Mouse (Mus musculus) kidney, embryonic 16.5 days (tissue): ENCODE measurements at regions not wholly inside any gene's neighbourhood (a gene's known extent, or its start where the extent isn't known, plus 50 kb on each side); places are given as distances from the start of the nearest gene placed in this dataset.

Experiments used
- ATAC-seq: fragments of 200-750 bp; cut with Nextera tagmentation; 2 replicates; pipeline ENCODE4 v1.8.0; 2017; ENCODE audit warnings: moderate TSS enrichment; ENCODE audit not compliant: low FRiP score, low TSS enrichment
- H3K27ac ChIP-seq: fragments of 300-500 bp; sonication (generic); 2 replicates; pipeline ENCODE4 v1.5.1; 2014; ENCODE audit warnings: low read length
- H3K27me3 ChIP-seq: fragments of 300-500 bp; sonication (generic); 2 replicates; pipeline ENCODE4 v1.6.1; 2014; ENCODE audit warnings: low read length, control low read depth, mixed read lengths; ENCODE audit not compliant: insufficient read depth
- H3K36me3 ChIP-seq: fragments of 300-500 bp; sonication (generic); 2 replicates; pipeline ENCODE4 v1.6.1; 2014; ENCODE audit warnings: low read length, control low read depth, mixed read lengths; ENCODE audit not compliant: insufficient read depth
- H3K4me1 ChIP-seq: fragments of 300-500 bp; sonication (generic); 2 replicates; pipeline ENCODE4 v1.6.1; 2014; ENCODE audit warnings: low read length, control low read depth, mixed read lengths; ENCODE audit not compliant: insufficient read depth
- H3K4me2 ChIP-seq: fragments of 300-500 bp; sonication (generic); replicated peaks from 2 replicates; pipeline ENCODE4 v1.6.1; 2014; ENCODE audit warnings: low read depth, low read length
- H3K4me3 ChIP-seq: fragments of 300-500 bp; sonication (generic); 2 replicates; pipeline ENCODE4 v1.5.1; 2014; ENCODE audit warnings: mild to moderate bottlenecking, low read length
- H3K9ac ChIP-seq: fragments of 300-500 bp; sonication (generic); replicated peaks from 2 replicates; pipeline ENCODE4 v1.6.1; 2014; ENCODE audit warnings: low read length
- H3K9me3 ChIP-seq: fragments of 300-500 bp; sonication (generic); 2 replicates; pipeline ENCODE4 v1.6.1; 2016; ENCODE audit warnings: low read length, control low read depth
- WGBS: fragments of 180-500 bp; shearing (Covaris S2); extraction: QIAGEN DNeasy Blood & Tissue Kit; methylation state at CpG from one replicate; pipeline ENCODE4 v1.1.7; 2014; 5-methylcytosine and 5-hydroxymethylcytosine counted together

DNA sequence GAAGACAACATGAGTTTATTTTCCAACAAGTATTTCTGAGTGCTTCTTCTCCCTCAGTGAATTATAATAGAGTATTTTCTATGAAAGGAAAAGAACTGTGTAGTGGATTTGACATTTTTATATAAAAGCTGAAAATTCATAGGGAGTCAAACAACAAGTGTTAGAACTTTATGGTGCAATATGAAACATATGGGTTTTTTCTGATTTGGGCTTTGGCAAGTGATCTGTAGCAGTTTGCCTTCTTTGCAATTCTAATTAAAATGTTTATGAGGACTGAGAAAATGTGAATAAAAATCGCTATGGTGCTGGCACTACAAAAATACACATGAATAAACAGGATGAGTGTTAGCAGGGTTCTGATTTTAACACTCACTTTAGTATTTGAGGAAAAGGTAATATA lies 341.0 kb downstream of the Gabrg1 start:
- WGBS, result 70% methylated on average over 1 of the region's 1 CpGs
- Histone ChIP-seq H3K27me3 (no peaks in the 10 kb centered on the region), H3K36me3 (no peaks in the 10 kb centered on the region), H3K4me1 (no peaks in the 10 kb centered on the region), H3K9ac (no peak overlapping the region), H3K27ac (no peak overlapping the region), H3K9me3 (no peaks in the 10 kb centered on the region), H3K4me3 (no peak overlapping the region), H3K4me2 (no peak overlapping the region)
- ATAC-seq, result no peak

DNA sequence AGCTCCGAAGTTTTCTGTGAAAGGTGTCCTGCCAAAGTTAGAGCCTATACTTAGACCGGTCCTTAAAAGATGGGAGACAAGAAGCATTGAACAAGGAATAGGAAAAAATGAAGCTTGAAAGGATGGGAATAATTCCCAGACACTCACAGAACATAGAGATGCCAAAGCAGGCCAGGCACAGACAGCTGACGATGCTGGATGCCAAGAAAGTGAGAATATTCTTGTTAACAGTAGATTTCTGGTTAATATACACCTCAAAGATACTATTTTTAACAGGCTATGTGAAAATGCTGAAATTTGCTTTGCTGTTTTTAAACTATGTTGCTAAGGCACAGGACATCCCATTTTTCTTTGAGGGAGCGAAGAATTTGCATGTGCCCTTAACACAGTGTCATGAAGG lies 366.3 kb downstream of the Gabrg1 start:
- 84% methylated on average over 4 of the region's 4 CpGs for WGBS
- H3K27me3 ChIP-seq, result no peaks in the 10 kb centered on the region
- no peak for ATAC-seq

DNA sequence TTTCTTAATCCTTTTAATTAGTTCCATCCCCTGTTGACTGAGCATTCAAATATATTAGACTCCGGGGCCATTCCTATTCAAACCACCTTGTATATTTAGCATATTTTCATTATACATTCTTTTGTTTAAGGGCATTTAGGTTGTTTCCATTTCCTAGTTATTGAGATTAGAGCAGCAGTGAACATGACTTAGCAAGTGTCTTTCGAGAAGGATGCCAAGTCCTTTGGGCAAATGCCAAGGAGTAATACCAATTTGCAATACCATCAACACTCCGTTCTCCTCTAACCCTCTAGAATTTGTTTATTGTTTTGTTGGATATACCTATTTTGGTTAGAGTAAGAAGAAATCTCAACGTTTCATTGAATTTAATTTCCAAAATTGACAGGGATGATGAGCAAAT lies 407.8 kb downstream of the Gabrg1 start:
- Histone ChIP-seq H3K4me3 (no peak overlapping the region), H3K36me3 (no peaks in the 10 kb centered on the region), H3K27ac (no peak overlapping the region), H3K9ac (no peak overlapping the region), H3K4me1 (no peaks in the 10 kb centered on the region), H3K27me3 (no peaks in the 10 kb centered on the region), H3K9me3 (no peaks in the 10 kb centered on the region), H3K4me2 (no peak overlapping the region)
- WGBS, result 82% methylated on average over 4 of the region's 4 CpGs
- no peak for ATAC-seq

More for the DNA sequence above, 366.3 kb downstream of the Gabrg1 start:
- Histone ChIP-seq H3K9ac (no peak overlapping the region), H3K36me3 (no peaks in the 10 kb centered on the region), H3K9me3 (no peaks in the 10 kb centered on the region), H3K4me1 (no peaks in the 10 kb centered on the region), H3K27ac (no peak overlapping the region), H3K4me2 (no peak overlapping the region), H3K4me3 (no peak overlapping the region)

DNA sequence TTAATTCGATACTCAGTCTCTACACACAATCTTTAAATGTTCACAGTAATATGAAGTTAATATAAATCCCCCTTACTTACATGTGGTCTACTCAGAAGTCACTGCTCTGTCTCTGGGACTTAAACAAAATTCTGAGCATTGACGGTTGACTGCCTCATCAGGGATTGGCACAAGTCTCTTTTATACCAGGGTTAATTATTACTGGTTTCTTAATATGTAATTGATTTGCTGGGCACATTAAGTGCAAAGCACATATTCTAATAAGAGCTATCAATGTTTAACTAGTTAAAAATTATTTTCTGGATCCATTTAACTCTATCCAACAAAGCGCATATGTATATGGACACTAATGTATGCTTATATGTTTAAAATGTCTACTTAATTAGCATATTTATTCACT lies 441.9 kb downstream of the Gabrg1 start:
- Histone ChIP-seq H3K4me3 (no peak overlapping the region), H3K36me3 (no peaks in the 10 kb centered on the region), H3K9ac (no peak overlapping the region), H3K27ac (no peak overlapping the region), H3K27me3 (no peaks in the 10 kb centered on the region), H3K4me1 (no peaks in the 10 kb centered on the region), H3K9me3 (no peaks in the 10 kb centered on the region), H3K4me2 (no peak overlapping the region)
- peak; percentile 70 for ATAC-seq
- WGBS, result 76% methylated on average over 3 of the region's 3 CpGs

DNA sequence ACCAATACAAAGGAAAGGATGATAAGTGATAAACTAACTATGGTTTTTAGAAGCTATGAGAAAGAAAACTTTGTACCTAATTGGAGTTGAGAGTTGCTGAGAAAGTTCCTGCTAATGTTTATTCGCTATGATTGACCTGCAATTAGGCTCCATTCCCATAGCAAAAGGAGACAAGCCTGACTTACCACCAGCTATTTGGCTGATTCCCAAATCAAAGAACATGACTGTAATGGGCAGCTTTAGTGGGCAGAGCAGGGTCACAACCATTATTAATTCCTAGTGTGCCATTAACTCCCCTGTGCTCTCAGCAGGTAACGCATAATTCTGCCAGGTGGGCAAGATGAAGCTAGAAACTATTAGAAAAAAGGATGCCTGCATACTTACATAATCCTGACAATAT lies 452.5 kb downstream of the Gabrg1 start:
- H3K9ac ChIP-seq, result no peak overlapping the region
- H3K36me3 ChIP-seq, result no peaks in the 10 kb centered on the region
- WGBS, result 53% methylated on average over 2 of the region's 2 CpGs
- H3K9me3 ChIP-seq, result no peaks in the 10 kb centered on the region
- H3K4me3 ChIP-seq, result no peak overlapping the region
- no peak overlapping the region for H3K4me2 ChIP-seq
- no peaks in the 10 kb centered on the region for H3K27me3 ChIP-seq
- 0 out of 2 replicates have a peak, but pooled peaks cover 4% of the 10 kb centered on the region for H3K4me1 ChIP-seq
- H3K27ac ChIP-seq, result peak overlapping the region; percentile 66
- peak; percentile 90 for ATAC-seq

DNA sequence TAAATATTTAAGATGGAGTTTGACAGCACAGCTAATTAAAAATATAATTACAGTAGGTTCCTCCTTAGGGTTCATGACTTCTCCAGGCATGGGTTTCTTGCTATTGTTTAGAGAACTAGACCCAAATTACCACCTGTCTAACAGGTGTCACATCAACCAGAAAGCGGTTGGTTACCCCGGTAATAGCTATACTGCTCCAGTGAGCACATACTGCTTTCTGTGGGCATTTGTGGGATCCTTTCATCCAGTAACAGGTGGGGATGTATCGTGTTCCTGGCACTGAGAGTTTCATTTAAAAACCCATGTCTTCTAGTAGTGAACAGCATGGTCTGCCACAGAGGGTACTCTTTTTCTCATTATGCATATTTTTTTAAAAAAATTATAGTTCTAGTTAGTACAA lies 455.1 kb downstream of the Gabrg1 start:
- WGBS, result 30% methylated on average over 3 of the region's 3 CpGs
- H3K9me3 ChIP-seq, result no peaks in the 10 kb centered on the region
- no peaks in the 10 kb centered on the region for H3K27me3 ChIP-seq
- H3K4me1 ChIP-seq, result 0 out of 2 replicates have a peak, but pooled peaks cover 4% of the 10 kb centered on the region
- ATAC-seq, result peak; percentile 74
- no peak overlapping the region for H3K4me2 ChIP-seq
- no peaks in the 10 kb centered on the region for H3K36me3 ChIP-seq
- no peak overlapping the region for H3K9ac ChIP-seq
- no peak overlapping the region for H3K27ac ChIP-seq
- no peak overlapping the region for H3K4me3 ChIP-seq
